ENCODE assay signal across 1 mouse cellular context in the genomic region with DNA sequence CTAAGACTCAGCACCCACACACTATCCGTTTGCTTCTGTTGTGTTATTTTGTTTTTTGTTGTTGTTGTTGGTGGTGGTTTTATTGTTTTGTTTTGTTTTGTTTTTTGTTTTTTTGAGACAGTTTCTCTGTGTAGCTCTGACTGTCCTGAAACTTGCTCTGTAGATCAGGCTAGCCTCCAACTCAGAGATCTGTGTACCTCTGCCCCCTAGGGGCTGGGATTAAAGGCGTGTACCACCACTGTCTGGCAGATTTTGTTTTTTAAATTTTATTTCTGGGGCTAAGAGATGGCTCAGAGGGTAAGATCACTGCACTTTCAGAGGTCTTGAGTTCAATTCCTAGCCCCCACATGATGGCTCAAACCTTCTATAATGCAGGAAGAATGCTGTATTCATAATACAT.
A peak's percentile ranks its signal among the peaks of the same experiment; 100 is the strongest.
TF ChIP-seq lines count a peak whose summit lies in the region.

No protein-coding gene starts in this region.

TF ChIP-seq in MEL, 35 proteins besides CTCF, POLR2A, EP300 and RAD21 (continued from another document):
- TF ChIP-seq ZC3H11A (IDR thresholded peaks at IDR 0.05; ENCODE audit: low read depth, low read length) (0 out of 2 replicates have a peak, but pooled peaks have one; percentile 12), TCF12 (IDR thresholded peaks at IDR 0.05; ENCODE audit: low read depth, low read length) (no peak), UBTF (IDR thresholded peaks at IDR 0.05; ENCODE audit: borderline replicate concordance, insufficient read depth, low read depth, low read length) (no peak)
